Mouse (Mus musculus): ENCODE measurements at regions not wholly inside any gene's neighbourhood (a gene's known extent, or its start where the extent isn't known, plus 50 kb on each side); places are given as distances from the start of the nearest gene placed in this dataset.

- intact Hi-C loops (cut with DNase I), result no loop called here
- no peak for DNase-seq
Measured at GRCm38 (mm10) chr15:50005142-50005541, 3879.6 kb upstream of the Gm7489 start.

- intact Hi-C loops (cut with DNase I), result loop anchor here (10.0 kb wide), 1 partner anchor 218 kb away; no protein-coding TSS in a partner anchor
- DNase-seq, result peak in 1 of 2 experiments; percentile 4
Measured at GRCm38 (mm10) chr15:50046653-50047052, 3838.1 kb upstream of the Gm7489 start.

GRCm38 (mm10) chr15:50053468-50053867, 3831.2 kb upstream of the Gm7489 start:
- DNase-seq, result no peak
- intact Hi-C loops (cut with DNase I), result no loop called here

GRCm38 (mm10) chr15:50053892-50054291, 3830.8 kb upstream of the Gm7489 start:
- DNase-seq, result no peak
- intact Hi-C loops (cut with DNase I), result no loop called here

- DNase-seq, result no peak
- intact Hi-C loops (cut with DNase I), result no loop called here
Measured at GRCm38 (mm10) chr15:50078246-50078645, 3806.5 kb upstream of the Gm7489 start.

GRCm38 (mm10) chr15:50082428-50082827, 3802.3 kb upstream of the Gm7489 start:
- intact Hi-C loops (cut with DNase I), result no loop called here
- DNase-seq, result no peak

GRCm38 (mm10) chr15:50102596-50103277, 3782.0 kb upstream of the Gm7489 start:
- intact Hi-C loops (cut with DNase I), result no loop called here
- no peak for DNase-seq

GRCm38 (mm10) chr15:50108913-50109312, 3775.8 kb upstream of the Gm7489 start:
- DNase-seq, result no peak

GRCm38 (mm10) chr15:50153863-50154262, 3730.8 kb upstream of the Gm7489 start:
- no peak for DNase-seq
- intact Hi-C loops (cut with DNase I), result no loop called here

More at GRCm38 (mm10) chr15:50108913-50109312, 3775.8 kb upstream of the Gm7489 start:
- intact Hi-C loops (cut with DNase I), result no loop called here

- intact Hi-C loops (cut with DNase I), result no loop called here
- DNase-seq, result no peak
Measured at GRCm38 (mm10) chr15:50172276-50172772, 3712.4 kb upstream of the Gm7489 start.

- DNase-seq, result no peak
- intact Hi-C loops (cut with DNase I), result no loop called here
Measured at GRCm38 (mm10) chr15:50183185-50183584, 3701.5 kb upstream of the Gm7489 start.
